Mouse (Mus musculus): Measurements from ENCODE around the gene Plscr2.

GRCm38 (mm10) chr9:92316791-92317190 is 41.4 kb downstream of the Plscr2 start:
- TF ChIP-seq POLR2A (IDR thresholded peaks at IDR 0.05; ENCODE audit: borderline replicate concordance, control insufficient read depth, low read depth, low read length) (no peak), CTCF (IDR thresholded peaks at IDR 0.05; ENCODE audit: control insufficient read depth, insufficient read depth, low read length) (no peak)
